Mouse (Mus musculus) CD4-positive, CD25-positive, alpha-beta regulatory T cell (primary cell): ENCODE measurements around the gene Tmem266. TPM values are rescaled to one million over a fixed set of nuclear protein-coding genes. Genes with fewer than 3 reads are reported as not detected.

Experiments used
- polyA plus RNA-seq: library from polyadenylated mRNA; unstranded; fragments of 100-300 nt; shearing (Covaris generic); gene quantifications from one replicate; pipeline ENCODE4 v1.2.1, GENCODE M21; 2017

The Tmem266 gene
- not detected for polyA plus RNA-seq

DNA sequence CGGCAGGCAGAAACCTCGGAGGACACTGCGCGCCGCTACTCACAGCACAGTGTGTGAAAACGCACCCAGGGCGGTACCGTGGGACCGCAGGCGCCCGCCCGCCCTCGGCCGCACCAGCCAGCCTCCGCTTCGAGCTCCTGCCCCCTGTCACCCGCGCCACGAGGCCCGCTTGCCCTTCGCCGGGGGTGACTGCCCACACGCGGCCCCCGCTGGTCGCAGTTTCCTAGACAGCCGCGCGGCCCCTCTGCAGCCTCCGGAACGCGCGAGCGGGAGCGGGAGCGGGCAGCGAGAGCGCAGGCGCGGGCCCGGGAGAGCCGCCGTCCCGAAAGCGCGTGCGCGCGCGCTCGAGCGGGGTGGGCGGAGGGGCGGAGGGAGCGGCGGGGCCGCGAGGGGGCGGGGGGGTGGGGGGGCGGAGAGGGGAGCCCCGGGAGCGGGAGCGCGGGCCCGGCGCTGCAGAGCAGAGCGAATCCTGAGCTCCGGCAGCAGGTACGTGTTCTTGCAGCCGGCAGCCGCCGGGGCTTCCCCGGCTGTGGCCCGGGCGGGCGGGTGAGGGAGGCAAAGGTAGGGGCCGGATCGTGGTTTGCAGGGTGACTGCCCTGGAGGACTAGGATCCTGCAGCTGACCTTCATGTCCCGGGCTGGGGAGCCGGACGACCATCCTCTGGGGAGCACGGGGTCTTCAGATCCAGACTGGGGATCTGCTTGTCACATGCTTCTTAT lies at the start of gene Tmem266, which contains the start of gene Nrg4:
Gene Tmem266 (plus strand): TSS at position 399 of the 719 bp plus-strand sequence.
Gene Nrg4 (minus strand): TSS at position 330 of the 719 bp plus-strand sequence.

Other genes with a start within 250 kb of the Tmem266 start
- gene Ube2q2, start 178.1 kb upstream of the Tmem266 start, polyA plus RNA-seq: 50.3 TPM
- gene Fbxo22, start 118.0 kb upstream of the Tmem266 start, polyA plus RNA-seq: 50.1 TPM
- gene Nrg4, start 69 bp upstream of the Tmem266 start, polyA plus RNA-seq: 2.2 TPM
- 135 TPM for gene Etfa, start 185.3 kb downstream of the Tmem266 start, polyA plus RNA-seq
- gene Isl2, start 211.8 kb downstream of the Tmem266 start, polyA plus RNA-seq: not detected